Mouse (Mus musculus): ENCODE data around the gene Stpg2. TPM values are rescaled to one million over a fixed set of nuclear protein-coding genes. Genes with fewer than 3 reads are reported as not detected.

Gene Stpg2
- total RNA-seq, 2 experiments from 2014 or later, result not detected

Other genes with a start within 250 kb of the Stpg2 start
- 10 to 100 TPM; 50.2 to 52.3 TPM for gene Rap1gds1, start 130.5 kb upstream of the Stpg2 start, total RNA-seq (2021)

Data from heart, postnatal 4 days (tissue).